Mouse (Mus musculus): Measurements from ENCODE around the gene Mfap3.
A peak's percentile ranks its signal among the peaks of the same experiment; 100 is the strongest.
"Not testable (repeated sequence)": the region's sequence is repeated elsewhere in the genome, so short reads cannot be mapped to it uniquely, and the experiment has no call there.

Mfap3 gene

DNA sequence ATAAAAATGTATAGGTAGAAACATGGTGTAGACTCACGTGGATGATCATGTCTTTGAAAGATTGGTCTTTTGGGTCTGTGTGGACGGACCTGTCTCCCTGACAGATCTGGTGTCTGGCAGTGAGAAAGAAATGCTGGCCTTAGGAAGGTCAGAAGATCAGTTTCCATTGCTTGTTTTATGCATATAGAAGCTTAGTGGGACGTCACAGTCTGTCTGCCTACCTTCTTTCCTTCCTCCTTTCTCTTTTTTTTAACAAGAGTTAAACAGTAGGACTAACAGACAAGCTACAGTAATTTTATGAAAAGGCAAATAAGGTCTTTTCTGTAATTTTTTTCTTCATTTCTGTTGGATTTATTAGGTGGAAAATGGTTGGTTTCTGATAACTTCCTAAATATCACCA is 10.6 kb downstream of the Mfap3 start:
- DNase-seq (ENCODE audit: low spot score) = no peak

DNA sequence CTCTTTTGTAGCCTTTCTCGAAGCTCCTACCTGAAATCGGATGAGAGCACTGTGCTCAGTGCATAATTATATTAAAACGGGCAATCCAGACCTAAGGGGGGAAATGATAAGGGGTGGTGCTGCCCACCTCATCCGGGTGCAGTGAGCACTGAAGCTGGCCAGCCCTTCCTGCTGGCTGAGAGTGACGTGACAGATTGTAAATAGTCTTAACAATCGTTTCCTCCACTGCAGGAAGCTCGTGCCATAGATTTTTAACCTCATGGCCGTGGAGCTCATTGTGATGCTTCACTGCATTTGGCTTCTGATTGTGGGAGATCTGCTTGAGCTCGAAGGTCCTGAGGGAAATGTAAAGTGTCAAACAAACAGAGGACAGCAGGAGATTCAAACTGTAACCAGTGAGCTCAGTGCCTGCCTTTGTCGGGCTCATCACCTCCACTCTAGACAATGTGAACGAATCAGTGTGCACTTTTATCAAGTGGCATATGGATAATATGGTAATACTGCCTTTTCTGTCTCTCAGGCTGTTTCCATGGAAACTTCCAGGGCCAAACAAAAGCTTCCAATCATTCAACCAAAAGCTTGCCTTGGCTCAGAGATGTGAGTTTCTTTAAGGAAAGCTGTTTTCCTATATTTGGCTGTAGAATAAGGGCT is 13.0 kb downstream of the Mfap3 start:
- DNase-seq (ENCODE audit: low spot score) = no peak

DNA sequence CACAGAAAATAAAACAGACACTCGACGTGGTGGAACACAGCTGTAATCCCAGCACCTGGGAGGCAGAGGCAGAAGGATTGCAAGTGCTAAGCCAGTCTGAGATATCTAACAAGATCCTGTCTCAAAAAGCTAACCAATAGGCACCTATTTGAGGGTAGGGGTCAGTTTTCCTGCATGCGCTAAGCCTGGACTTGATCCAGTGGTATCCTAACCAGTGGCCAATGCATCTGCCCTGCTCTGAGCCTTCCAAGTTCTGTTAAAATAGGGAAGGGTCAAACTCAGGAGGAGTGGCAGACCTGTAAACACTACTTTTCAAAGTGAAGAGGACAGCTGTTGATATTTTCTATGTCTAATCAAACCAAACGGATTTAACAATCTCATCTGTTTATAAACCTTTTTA is 13.8 kb downstream of the Mfap3 start:
- no peak for DNase-seq (ENCODE audit: low spot score)

DNA sequence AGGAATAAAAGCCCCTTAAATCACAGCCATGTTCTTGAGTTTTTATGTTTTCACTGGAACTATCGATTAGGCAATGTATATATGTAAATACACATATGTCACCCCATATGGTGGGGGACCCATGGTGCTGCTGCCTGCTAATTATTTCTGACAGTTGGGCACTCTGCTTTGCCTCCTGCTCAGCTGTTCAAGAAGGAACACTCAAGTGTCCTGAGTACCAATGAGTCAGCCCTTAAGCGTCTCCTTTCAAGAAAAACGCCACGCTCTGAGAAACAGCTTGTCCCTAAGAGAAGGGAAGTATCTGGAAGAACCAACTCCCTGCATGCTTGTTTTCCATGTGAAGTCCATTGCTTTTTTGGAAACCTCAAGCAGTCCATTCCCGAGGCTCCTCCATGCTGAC is 17.4 kb downstream of the Mfap3 start:
- DNase-seq (ENCODE audit: low spot score) = no peak

DNA sequence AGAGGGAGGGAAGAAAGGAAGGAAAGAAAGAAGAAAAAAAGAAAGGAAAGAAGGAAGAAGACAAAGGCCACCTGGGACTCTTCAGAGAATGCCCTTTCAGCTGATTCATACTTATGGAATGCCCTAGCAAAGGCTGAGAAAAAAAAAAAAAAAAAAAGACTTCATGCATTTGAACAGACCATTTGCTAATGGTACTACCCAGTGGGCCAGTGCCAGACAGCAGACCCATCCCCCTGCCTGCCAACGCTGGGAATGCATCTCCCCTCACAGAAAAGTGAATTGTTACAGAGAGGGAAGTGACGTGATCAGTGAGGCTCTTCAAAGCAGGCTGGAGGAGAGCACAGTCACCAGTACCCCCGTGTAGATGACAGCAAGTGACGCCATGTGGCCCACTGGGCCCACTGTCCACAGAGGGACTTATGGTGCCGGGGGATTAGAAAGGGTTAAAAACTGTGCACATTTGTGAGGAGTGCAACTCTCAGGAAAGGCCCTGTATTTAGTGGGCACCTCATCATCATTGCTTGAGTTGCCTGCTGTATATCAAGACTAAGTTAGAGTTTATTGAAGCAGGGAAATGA is 21.5 kb downstream of the Mfap3 start:
- no peak for DNase-seq (ENCODE audit: low spot score)

DNA sequence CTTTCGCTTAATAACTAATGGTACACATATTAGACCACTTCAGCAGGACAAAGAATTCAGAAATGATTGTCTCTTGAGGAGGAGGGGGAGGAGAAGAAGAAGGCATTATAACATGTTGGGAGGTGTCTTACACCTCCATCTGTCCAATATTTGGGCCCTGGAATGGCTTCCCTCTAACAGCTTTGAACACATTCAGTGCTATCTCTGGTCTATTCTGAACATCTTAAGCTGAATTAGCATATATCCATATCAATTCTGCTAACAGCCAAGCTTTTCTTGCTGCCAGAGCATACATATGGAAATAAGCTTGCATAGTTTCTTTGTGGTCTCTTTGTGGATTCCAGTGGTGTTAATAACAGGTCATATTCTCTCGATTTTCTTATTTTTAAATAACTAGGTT is 22.2 kb downstream of the Mfap3 start:
- no peak for DNase-seq (ENCODE audit: low spot score)

DNA sequence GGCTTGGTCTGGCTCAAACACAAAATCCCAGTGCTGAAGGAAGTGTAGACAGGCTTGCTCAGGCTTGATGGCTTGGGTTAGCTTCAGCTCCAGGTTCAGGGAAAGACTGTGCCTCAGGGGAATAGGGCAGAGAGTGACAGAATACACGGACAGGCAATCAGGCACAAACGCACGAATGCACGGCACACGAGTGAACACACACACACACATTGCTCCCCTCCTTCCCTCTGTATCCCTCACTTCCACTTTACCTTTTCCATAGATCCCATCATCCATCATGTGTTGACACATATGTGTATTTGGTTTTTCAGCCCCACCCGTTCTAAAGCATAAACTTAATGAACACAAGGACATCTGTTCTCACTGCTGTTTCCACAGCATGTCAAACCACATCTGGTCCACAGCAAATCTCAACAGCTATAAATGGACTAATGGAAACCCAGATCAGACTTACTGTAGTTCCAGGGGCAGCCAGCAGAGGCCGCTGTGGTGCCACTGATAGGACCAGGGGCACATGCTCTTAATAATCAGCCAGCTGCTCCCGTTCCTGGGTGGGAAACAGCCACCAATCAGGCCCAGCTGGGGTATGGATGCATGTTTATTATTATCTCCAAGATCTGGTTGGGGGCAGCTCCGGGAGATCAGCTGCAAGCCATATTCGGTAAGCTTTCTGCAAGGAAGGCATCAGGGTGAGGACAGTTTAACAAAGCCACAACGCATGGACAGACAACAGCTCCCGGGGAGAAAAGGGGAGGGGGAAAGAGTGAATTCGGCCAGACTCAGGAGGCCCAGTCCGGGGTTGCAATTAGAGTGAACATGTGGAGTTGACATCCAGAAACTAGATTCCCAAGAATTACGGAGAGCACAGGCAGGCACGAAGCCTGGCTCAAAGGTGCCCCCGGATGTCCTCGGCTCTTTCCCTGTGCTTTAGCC is 30.4 kb downstream of the Mfap3 start:
- DNase-seq (ENCODE audit: low spot score) = peak; percentile 53

DNA sequence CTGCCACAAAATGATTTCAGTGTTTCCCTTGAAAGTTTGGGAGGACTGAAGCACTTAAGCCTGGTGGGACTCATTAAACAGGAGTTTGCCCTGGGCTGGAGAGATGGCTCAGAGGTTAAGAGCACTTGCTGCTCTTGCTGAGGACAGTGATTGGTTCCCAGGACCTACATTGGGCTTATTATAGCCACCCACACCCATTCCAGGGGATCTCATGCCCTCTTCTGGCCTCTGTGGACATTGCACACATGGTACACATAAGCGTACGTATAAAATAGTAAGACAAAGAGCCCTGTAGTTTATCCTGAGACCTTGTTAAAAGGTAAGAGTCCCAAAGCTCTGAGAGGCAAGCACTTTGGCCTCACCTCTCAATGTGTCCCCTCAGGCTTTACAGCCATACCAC is 31.8 kb downstream of the Mfap3 start:
- no peak for DNase-seq (ENCODE audit: low spot score)

DNA sequence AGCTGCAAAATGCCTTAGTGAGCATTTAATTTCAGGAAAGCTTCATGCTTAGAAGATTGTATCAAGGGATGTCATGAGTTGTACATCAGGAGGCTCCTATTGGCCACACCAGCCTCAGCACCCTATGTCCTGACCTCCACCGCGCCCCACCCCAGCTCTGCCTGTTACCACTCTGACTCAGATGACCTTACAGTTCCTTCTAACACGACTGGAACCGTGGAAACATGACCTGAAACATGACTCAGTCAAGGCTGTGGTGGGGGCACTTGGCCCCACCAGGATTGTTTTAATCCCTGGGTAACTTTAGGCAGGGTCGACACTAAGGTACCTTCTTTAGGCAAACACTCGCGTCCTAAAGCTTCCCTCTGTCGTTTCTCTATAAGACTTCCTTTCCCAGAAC is 32.6 kb downstream of the Mfap3 start:
- DNase-seq (ENCODE audit: low spot score) = no peak

DNA sequence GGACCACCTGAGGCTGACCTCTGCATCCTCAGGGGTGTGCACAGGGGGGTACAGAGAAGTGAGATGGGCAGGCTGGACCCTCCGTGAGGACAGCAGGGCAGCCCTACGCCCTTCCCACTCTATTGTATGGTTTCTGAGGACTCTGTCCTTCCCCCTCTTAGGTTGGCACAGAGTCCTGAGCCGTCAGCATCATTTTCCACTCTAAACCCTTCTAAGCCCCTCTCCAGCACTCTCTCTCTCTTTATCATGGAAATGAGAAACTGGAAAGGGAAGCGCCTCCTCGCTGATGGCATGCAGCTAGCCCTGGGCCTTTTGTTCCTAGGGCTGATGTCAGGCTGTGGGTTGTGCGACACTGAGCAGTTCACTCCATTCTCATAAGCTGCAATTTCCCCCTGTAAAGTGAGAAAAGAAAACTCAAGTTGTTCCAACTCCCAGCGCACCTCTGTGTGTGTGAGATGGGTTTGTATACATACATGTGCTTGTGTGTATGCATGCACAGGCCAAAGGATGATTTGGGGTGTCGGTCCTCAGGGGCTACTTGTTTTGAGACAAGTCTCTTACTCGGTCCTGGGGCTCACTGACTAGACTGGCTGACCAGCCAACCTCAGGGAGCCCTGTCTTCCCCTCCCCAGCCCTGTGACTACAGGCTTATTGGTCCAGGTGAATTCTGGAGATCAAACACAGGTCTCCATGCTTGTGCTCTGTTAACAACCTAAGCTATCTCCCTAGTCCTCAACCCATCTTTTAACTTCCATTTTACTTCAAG is 34.7 kb downstream of the Mfap3 start:
- no peak for DNase-seq (ENCODE audit: low spot score)

DNA sequence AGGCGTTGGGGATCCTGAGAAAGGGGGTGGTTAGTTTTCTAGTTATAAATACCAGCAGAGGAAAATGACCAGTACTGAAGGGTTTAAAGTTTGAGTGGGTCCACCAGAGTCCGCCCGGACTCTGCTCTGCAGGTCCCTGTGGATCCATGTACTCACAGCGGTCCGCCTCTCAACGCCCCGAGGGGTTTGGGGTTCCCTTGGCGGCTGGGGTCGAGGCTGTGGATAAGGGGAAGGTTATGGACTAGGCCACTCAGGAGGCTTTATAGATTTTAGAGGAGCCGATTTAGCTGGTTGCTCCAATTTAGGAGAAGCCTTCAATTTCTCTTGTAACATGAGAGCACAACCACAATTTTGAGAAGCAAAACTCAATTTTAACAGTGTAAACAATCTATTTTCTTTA is 39.5 kb downstream of the Mfap3 start:
- DNase-seq (ENCODE audit: low spot score) = not testable (repeated sequence)

DNA sequence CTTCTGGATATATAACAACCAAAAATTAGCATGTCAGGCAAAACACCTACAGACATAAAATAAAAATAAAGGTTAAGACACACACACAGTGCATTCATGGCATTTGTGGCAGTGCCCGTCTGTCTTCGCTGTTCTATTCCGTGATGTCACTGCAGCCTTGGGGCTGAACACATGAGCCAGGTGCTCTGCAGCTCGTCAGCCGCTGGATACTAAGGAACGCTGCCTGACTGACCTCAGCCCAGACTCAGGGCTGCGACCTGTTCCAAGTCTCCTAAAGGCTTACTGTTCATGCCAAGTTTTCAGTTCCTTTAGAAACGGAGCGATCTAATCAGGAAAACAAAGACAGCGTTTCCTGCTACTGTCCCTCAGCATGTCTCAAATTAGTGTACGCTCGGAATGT is 46.1 kb downstream of the Mfap3 start:
- DNase-seq (ENCODE audit: low spot score) = no peak

DNA sequence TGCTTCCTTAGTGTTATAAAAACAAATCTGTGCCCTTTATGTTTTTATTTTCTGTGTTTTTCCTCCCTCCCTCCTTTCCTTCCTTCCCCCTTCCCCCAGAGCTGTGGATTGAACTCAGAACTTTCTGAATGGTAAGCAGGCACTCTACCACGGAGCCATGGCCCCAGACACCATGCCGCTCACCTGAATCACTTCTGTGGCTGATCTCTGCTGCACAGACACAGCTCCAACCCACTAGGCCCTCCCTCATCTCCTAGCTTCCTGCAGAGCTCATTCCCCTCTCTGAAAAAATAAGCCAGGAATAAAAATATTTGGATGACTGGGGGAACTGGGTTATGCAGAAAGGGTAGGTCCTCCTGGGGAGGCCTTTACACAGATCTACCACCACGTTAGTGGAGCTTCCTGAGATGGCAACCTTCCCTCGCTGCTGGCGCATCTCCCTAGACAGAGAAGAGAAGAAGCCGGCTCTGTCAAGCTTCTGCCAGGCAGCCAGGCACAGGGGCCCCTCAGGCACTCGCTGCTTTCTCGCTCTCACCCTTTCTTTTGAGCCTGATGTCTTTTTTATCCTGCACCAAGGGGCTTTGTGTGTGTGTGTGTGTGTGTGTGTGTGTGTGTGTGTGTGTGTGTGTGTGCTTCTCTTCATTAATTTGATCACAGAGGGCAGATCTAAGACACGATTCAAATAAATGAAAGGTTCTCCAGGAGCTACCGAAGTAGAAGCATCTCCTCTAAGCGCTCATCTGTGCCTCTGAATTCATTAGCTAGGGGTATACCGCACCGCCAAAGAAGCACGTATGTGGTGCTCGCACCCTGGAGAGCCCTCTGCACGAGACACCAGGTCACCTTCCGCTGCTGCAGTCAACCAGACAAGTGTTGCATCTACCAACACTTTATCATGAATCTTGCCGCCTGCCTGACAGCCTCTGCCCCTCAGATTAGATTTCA is 47.9 kb downstream of the Mfap3 start:
- no peak for DNase-seq (ENCODE audit: low spot score)

DNA sequence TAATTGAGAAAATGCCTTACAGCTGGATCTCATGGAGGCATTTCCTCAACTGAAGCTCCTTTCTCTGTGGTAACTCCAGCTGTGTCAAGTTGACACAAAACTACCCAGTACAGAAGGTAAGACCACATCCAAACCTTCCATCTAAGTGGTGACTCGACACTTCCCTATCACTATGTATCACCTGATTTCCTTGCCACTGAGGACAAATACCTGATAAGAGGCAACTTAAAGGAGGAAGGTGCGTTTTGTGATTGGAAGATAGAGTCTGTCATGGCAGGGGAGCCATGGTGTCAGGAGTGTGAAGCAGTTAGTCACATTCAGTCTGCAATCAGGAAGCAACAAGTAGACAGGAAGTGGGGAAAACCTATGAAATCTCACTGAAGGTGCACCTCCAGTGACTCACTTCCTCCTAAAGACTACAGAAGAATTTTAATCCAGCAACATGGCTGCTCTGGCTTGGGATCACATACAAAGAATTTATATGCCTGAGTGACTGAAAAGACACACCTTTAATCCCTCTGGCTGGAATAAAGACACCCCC is 50.6 kb downstream of the Mfap3 start:
- DNase-seq (ENCODE audit: low spot score) = no peak

DNA sequence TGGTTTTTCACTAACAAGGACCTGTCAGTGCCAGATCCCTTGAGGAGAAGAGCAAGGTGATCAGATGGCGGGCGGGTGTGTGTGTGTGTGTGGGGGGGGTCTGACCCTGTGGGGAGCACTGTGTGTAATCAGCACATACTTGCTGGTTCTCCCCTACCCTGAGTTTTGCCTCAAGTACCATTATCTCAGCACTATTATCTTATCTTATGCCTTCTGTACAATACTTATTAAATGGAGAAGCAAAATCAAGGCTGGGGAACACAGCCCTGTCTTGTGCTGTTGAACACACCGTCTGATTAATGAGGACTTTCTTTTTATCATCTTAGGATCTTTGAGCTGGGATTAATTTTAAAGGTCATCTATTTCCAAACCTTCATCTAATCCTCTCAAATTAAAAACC is 52.6 kb downstream of the Mfap3 start:
- DNase-seq (ENCODE audit: low spot score) = no peak

DNA sequence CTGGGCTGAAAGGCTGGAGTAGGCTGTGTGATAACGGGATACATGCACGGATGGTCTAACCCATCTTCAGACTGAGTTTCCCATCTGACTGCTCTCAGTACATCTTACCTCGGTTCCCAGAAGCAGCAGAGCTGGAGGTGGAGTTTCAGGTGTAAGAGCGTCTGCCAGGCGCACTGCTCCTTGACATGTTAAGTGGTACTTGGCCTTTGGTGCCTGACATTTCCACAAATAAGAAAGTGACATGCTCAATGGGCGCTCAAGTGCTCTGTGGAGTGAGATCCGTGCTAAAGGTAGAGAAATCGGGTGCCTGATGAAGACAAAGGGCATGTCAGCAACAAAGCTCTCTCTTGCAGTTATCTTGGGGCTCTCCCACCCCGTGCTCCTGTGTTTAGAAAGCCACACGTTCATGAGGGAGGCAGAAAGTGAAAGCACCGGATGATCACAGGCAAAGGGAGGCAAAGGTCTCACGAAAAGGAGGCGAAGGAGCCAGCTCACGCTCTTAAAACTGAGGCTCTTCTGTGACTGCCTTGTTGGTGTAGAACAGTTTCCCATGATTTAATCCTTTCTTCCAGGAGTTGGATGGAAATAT is 55.3 kb downstream of the Mfap3 start:
- DNase-seq (ENCODE audit: low spot score) = no peak

DNA sequence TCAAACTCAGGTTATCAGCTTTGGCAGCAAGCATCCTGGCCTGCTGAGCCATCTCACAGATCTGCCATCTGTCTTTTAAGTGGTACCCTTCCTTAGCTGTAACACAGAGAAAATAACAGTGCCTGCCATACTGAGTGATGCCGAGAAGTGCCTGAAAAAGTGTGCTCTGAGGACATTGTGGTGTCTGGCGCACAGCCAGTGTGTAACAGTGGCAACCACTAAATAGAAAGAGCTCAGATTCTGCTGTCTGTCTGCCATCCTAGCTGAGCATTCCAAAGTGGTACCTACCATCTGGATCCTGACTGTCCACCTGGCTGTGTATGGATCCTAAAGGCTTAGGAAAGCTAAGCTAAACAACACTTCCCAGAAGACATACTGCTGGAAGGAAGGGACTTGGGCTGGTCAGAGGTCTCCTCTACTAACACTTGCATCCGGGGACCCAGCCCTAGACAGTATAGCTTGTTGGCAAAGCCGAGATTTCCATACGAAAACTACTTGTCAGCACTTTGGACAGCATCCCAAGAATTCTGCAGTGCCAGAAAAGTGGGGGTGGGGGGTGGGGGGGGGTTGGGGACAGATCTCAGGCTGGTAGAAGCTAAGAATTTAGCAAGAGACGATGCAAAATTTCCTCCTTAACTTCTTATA is 58.5 kb downstream of the Mfap3 start:
- no peak for DNase-seq (ENCODE audit: low spot score)

DNA sequence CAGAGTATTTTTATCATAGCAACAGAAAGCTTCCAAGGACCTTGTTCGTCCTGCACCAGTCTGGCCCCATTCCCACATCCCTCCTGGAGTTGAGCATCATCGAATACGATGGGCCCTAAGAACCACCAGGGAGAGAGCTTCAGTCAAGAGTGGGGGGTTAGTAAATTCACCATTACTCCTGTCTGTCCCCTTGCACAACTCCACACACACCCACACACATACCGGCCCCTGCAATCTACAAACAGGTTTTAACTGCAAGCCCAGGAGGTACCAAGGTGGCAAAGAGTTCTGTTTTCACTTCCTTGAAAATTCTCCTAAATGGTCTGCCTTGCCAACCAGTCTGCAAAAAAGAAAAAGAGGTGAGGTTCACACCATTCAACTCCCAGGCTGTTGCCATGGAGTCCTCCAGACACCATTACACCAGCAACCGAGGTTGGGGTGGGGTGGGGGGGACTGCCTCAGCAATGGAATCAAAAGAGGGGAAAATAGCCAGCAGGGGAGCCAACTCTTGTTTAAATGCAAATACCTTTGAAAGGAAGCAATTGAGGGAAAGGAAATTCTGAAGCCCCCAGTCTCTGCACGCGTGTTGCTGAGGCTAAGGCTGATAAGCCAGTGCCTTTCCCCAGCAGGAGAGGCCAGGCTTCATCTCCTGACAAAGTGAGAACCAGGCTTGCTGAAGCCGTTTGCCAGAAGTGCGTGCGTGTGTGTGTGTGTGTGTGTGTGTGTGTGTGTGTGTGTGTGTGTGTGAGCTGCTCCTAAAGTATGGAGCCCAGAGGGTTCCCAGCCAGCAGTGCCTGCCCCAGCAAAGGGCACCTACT is 64.6 kb downstream of the Mfap3 start:
- DNase-seq (ENCODE audit: low spot score) = no peak
